Mouse (Mus musculus) bone marrow, adult 2 months (tissue): Measurements from ENCODE around the gene Slc17a8.

Experiments
- CTCF ChIP-seq: fragments of 200-500 bp; IDR thresholded peaks from 2 replicates; pipeline ENCODE4 v1.5.1; 2011; ENCODE audit warnings: low read length, control low read depth; ENCODE audit not compliant: control insufficient read depth, insufficient read depth
- POLR2A ChIP-seq: fragments of 200-500 bp; IDR thresholded peaks from 2 replicates; pipeline ENCODE4 v1.6.1; 2011; ENCODE audit warnings: low read depth, mild to moderate bottlenecking, control low read depth, low read length, borderline replicate concordance; ENCODE audit not compliant: control insufficient read depth

- TF ChIP-seq CTCF: no peak
- TF ChIP-seq POLR2A: no peak
These were observed 69.4 kb downstream of the Slc17a8 start for GRCm38 (mm10) chr10:89551657-89552056.
